Mouse (Mus musculus) thymus, postnatal 14 days (tissue): ENCODE measurements around the gene Jmjd8.

Experiments used
- DNase-seq: peaks from one replicate; pipeline ENCODE4 v3.0.0; 2021

Jmjd8 gene

DNA sequence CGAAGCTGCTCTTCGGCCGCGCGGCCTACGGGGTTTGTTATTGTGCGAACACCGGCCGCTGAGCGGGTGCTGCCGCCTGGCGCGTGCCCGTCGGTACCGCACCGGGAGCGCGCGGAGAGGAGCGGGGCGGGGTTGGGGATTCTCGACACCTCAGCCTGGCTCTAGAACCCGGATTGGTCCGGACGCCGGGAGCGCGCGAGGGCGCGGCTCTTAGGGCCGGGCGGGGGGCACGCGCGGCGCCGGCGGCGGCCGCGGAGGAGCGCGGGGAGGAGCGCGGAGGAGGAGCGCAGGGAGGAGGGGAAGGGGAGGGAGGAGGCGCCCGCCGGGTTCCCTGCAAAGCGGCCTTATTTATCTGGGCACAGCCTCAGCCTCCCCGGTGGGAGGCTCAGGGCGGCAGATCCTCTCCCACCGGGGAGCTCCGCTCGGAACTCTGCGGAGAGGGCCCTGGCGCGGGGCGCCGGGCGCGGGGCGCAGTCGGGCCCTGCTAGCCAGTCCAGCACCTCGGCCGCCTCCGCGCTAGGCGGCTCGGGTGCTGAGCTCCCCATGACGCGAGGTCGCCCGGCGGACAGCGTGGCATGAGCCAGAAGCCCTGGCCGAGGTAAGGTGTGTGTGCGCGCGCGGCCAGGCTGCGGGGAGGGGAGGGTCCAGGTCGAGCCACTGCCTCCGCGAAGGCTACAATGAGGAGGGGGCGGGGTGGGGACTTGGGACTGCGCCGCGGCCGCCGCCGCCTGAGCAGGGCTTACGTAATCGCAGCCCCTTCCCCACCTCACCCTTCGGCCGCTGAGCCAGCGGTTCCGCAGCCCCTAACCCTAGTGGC is 19.7 kb upstream of the Jmjd8 start, which contains the start of gene Fbxl16:
TSS of gene Fbxl16 (plus strand) at position 297 of the 817 bp plus-strand sequence.
- no peak for DNase-seq

DNA sequence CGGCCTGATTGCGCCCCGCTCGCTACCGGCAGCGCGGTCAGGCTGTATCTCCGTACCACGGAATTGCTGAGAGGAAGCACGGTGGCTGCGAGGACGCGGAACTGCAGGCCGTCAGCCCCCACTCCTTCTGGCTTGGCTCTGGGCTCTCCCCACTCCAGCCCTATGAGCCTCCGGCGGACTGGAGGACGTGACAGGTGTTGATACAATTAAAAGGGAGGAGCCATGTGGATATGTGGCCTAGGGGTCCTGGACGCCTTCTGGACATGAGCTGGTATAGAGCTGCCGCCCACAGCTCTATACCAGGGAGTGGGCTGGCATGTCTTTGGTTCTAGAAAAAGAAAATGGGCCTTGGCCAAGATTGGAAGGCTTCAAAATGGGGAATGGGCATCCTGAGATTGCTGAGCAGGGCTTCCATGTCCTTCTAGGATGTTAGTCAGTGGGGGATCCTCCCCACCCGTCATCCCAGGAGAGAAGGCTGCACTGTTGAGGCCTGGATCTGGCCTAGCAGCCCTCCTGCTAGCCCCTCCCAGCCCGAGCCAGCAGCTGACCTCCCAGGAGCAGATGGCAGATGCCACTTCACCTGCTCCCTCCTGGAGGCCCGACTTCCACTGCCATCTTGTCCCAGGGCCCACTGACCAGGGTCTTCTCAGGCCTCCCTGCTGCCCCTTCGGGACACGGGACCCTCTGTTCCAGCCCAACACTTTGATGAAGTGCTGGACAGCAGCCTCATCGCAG is 18.9 kb upstream of the Jmjd8 start:
- no peak for DNase-seq

DNA sequence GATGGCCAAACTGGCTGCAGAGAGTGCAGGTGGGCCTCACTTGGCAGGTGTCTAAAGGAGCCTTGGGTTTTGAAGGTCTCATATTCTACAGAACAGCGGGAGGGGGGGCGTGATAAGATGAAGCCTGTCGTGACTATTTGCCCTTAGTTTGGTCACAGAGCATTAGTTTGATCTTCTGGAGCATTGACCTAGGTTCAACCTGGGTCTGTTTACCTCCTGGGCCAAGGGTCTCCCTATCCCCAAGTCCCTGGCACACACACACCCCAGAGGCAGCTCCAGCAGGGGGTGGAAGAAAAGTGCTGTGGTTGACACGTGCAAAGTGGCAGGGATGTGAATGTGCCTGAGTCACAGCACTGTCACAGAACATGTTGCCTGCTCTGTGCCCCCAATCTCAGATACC is 17.8 kb upstream of the Jmjd8 start:
- no peak for DNase-seq

DNA sequence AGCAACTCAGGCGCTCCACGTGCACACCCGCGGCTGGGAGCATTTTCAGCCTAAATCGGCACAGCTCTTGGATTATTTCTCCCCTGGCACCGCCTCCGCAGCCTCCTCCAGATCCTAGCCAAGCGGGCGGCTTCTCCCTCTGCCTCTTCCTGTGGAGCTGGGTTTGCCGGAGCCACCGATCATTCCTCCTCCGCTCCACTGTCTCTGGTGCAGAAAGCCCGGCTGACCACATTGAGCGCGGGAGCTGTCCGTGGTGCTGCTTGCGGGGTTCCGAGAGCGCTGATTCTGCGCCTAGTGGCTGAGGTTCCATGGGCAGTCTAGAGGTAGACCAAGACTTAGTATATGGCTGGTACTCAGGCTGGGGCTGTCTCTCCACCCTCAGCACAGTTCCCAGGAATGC is 15.2 kb upstream of the Jmjd8 start:
- peak; percentile 84 for DNase-seq

DNA sequence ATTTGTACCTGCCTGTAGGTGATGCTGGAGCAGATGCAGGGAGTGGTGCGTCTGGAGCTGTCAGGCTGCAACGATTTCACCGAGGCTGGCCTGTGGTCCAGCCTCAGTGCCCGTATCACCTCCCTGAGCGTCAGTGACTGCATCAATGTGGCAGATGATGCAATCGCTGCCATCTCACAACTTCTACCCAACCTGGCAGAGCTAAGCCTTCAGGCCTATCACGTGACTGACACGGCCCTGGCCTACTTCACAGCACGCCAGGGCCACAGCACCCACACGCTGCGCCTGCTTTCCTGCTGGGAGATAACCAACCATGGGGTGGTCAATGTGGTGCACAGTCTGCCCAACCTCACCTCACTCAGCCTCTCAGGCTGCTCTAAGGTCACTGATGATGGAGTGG is 11.0 kb upstream of the Jmjd8 start:
- no peak for DNase-seq

DNA sequence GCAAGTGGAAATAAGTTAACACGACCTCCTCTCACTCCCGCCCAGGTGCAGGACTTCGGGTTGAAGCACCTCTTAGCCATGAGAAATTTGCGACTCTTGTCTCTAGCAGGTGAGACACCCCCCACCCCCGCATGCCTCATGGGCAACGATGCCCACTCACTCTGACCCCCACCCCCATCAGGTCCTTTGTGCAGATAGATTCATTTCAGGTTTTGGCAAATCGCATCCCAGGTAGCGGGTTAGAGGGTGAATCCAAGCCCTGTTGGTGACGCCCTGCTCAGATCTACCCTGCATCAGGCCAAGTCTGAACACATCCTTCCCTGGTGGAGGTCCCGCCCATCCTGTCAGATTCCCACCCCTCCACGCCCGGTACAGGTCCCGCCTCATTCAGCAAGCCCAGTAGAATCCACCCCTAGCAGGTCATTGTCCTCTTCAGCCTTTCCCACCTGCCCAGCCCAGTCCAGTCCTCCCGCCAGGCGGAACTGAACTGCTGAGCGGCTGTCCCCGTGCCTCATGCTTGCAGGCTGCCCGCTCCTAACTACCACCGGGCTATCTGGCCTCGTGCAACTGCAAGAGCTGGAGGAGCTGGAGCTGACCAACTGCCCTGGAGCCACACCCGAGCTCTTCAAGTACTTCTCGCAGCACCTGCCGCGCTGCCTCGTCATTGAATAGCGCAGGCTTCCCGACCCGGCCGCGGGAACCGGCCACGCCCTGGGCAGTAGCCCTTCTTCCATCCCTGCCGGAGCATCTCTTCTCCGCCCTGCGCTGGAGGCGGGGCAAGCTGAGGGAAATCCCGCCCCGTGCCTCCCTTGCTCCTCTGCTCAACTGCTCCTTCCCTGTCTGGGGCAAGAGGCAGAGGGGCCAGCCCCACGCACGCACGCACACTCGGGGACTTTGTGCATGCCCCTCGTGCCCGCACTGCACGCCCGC is 9.6 kb upstream of the Jmjd8 start:
- DNase-seq: no peak

DNA sequence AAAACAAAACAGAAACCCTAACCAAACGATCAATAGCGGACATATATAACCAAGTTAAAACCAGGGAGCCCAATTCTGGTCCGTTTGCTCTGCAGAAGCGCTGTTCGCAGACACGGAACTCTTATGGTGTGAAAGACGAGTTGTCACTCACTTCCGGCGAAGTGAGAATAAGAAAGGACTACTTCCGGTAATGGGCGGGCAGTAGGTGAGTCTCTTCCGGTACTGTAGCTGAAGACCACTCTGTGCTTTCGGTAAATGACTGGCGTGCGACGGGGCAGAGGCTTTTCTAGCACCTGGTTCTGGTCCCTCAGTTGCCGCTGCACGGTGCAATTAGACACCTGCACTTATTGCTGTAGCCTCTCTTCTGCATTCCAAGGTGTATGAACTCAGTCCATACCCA is 5.2 kb upstream of the Jmjd8 start, which contains the start of gene Wdr24:
TSS of gene Wdr24 (plus strand) at position 176 of the 400 bp plus-strand sequence.
- peak; percentile 83 for DNase-seq

DNA sequence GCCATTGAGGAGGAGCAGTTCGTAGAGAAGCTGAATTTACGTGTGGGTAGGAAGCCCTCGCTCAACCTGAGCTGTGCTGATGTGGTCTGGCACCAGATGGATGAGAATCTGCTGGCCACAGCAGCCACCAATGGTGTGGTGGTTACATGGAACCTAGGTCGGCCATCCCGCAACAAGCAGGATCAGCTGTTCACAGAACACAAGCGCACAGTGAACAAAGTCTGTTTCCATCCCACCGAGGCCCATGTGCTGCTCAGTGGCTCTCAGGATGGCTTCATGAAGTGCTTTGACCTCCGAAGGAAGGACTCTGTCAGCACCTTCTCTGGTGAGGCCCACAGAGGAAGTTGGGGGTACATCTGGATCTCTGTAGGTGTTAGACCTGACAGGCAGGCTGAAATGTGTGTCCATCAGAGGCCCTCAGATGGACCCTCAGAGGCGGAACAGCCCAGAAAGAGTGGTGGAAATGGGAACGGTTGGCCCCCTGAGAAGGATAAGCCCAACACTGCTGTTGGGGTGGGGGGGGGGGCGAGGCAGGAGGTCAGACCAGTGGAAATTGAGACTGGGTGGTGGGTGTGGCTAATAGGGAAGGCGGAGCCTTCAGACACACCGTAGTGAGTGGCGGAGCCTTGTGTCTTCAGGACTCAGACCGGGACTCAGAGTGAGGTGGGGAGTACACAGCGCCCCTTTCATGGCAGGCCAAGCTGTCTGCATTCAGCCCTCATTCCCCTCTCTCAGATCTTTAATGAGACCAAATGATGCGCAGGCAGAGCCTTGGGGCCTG is 4.1 kb upstream of the Jmjd8 start:
- DNase-seq: no peak

DNA sequence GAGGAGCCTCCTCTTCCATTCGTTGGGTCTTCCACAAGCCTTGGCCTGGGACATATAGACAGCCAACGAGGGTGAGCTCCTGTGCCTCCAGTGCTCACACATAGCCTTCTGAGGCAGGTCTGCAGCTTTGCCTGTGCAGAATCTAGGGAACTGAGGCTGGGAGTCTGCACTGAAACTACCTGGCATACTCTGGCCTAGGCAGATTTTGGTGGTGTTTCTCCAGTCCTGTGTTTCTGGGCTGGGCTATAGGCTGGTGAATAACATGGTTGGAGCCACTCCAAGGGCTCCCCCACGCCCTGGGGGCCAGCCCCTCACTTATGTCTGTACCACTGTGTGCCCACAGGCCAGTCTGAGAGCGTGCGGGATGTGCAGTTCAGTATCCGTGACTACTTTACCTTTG is 3.4 kb upstream of the Jmjd8 start:
- DNase-seq: no peak

DNA sequence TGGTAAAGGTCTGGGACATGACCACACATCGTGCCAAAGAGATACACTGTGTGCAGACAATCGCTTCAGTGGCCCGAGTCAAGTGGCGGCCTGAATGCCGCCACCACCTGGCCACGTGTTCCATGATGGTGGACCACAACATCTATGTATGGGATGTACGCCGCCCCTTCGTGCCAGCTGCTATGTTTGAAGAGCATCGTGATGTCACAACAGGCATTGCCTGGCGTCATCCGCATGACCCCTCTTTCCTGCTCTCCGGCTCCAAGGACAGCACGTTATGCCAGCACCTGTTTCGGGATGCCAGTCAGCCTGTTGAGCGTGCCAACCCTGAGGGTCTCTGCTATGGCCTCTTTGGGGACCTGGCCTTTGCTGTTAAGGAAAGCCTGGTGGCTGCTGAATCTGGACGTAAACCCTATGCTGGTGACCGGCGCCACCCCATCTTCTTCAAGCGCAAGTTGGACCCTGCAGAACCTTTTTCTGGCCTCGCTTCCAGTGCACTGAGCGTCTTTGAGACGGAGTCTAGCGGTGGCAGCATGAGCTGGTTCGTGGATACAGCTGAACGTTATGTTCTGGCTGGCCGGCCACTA is 2.6 kb upstream of the Jmjd8 start:
- DNase-seq: no peak

DNA sequence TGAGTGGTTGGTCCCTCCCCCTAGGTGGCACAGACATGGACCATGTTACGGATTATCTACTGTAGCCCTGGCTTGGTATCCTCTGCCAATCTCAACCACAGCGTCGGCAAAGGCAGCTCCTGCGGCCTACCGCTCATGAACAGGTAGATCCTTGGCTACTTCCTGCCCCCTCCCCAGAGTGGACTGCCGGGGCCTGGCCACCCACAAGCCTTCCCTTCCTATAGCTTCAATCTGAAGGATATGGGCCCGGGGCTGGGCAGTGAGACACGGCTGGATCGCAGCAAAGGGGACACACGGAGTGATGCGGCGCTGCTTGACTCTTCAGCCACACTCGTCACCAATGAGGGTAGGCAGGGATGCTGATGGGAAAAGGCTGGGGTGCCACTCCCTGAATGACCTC is 1.7 kb upstream of the Jmjd8 start:
- no peak for DNase-seq

DNA sequence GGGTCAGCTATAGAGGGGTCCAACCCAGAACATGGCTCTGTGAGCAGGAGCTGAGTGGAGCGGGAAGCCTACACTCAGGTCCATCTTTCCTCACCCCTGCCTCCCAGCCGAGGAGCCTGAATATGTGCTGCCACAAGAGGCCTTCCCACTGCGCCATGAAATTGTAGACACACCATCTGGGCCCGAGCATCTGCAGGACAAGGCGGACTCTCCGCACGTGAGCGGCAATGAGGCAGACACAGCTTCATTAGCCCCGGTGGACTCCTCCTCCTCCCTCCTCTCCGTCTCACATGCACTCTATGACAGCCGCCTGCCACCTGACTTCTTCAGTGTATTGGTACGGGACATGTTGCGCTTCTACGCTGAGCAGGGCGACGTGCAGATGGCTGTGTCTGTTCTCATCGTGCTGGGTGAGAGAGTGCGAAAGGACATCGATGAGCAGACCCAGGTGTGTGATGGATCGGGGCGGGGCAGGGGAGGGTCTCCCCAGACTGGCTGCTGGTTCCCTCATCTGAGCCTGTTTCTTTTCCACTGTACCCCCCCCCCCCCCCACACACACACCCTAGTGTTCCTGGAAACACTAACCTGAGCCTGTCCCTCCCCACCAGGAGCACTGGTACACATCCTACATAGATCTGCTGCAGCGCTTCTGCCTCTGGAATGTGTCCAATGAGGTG is 983 bp upstream of the Jmjd8 start:
- DNase-seq: no peak

DNA sequence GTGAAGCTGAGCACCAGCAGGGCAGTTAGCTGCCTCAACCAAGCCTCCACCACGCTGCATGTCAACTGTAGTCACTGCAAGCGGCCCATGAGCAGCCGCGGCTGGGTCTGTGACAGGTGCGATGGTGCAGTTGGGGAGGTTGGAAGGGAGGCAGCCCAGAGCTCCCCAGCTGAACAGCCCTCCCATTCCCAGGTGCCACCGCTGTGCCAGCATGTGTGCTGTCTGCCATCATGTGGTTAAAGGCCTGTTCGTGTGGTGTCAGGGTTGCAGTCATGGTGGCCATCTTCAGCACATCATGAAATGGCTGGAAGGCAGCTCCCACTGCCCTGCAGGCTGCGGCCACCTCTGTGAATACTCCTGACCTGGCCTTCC is 458 bp upstream of the Jmjd8 start:
- DNase-seq: peak; percentile 43

DNA sequence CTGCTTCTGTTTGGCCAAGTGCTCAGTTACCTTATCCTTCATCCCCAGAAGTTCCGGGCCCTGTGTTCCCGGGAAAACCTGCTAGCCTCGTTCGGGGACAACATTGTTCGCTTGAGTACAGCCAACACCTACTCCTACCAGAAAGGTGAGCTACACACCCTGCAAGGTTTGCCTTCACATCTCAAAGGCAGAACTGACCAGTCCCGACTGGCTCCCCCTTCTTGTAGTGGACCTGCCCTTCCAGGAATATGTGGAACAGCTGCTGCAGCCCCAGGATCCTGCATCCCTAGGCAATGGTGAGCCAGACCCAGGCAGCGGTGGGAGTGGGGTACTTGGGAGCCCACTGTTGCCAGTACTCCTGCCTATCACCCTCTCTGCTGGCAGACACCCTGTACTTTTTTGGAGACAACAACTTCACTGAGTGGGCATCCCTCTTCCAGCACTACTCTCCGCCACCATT is 921 bp downstream of the Jmjd8 start:
- DNase-seq: no peak

DNA sequence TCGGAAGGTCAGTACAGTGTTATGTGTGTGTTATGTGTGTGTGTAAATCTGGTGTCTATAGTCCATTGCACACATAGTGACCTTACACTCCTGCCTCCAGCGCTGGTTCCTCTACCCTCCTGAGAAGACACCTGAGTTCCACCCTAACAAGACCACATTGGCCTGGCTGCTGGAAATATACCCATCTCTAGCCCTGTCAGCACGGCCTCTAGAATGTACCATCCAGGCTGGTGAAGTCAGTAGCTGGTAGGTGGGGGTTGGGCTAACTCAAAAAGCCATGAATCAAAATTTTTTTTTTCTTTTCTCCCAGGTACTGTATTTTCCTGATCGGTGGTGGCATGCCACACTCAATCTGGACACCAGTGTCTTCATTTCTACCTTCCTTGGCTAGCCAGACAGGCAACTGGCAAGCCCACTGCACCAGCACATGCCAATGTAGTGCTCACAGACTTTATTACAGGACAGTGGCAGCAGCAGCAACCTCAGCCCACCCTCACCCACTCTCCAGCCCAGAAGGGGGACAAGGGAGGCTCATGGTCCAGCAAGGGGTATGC is 1.6 kb downstream of the Jmjd8 start:
- DNase-seq: no peak

DNA sequence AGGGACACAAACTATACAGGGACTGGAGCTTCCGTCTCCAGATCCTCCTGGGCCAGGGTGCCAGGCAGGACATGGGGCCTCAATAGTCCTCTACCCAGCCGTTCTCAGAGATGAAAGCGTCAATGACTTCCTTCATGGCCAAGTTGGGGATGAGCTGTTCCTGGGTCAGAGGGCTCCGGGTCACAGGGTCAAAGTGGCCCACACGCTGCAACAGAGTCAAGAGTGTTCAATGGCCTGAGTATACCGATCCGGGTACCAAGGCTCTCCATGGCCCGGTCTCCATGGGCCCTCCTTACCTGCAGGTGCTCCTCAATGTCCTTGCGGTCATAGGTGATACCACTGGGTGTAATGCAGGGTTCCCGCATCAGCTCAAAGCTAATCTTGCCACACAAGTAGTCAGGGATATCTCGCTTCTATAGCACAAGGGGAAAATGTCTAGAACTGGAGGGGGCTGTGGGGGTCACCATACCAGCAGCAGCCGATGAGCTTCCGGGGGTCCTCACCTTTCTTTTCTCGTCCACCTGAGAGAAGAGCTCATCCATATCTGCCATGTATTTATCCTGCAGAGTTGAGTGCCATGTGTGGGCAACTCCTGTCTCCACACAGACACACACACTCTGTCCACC is 2.3 kb downstream of the Jmjd8 start:
- DNase-seq: no peak

DNA sequence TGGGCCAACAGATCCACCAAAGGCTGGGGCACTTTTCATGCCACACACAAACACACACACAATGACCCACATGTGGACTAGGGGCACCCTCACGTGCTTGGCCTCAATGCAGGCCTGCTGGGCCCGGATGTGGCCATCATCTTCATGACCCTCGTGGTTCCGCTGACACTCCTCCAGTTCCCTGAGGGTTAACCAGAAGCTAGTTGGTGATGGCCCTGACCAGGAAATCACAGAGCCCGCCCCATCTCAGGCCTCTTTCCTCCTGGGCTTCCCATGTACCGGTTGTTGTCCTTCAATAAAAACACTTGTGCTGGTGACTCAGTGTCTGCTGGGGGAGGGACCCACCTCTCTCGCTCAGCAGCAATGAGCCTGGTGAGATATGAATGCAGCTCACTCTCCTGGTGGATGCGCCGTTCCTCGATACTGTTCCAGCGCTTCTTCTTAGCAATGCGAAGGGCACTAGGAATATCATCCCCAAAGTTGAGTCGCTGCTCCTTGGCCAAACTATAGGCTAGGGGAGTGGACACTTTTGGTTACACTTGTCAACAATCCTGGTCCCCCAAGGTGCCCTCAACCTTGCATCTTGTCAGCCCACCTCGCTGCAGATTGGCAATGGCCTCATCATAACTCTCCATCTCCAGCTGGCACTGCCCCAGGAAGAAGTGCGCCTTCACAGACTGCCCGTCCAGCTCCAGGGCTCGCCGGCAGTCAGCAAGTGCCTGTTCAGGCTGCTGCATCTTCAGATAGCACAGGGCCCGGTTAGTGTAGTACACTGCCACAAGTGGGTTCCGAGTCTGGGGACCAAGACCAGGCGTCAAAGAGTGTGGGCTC is 3.0 kb downstream of the Jmjd8 start:
- DNase-seq: no peak

DNA sequence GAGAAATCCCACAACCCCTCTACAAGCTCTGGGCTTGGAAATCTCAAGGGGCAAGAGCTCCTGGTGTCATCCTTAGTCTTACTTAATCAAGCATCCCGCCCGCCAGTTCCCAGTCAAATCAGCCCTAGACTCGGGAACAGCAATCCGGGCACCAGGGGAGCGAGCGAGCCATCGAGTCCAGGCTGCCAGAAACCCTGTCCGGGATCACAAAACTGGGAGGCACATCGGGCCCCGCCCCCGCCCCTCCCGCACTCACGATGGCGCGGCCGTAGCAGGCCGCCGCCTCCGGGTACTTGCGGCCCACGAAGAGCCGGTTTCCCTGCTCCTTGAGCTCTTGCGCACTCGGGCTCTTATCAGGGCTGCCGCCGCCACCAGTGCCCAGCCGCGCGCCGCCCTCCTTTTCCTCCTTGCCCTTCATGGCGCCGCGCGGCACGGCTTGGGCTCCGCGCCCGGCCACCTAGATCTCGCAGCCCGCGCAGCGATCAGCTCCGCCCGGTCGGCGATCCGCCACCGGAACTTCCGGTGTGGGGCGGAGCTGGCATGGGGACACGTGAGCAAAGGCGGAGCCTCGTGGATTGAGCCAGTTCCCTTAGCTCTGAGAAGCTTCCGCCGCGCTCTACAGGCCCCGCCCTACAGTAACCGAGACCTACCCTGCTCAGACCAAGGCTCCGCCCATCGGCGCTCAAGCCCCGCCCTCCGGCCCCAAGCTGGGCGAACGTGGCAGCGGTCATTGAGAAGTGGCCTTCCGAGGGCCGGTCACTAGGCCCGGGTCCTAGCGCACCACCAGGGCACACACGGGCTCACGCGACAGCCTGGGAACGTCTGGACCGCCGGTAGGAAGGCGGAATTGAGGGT is 4.0 kb downstream of the Jmjd8 start:
- DNase-seq: peak; percentile 98

DNA sequence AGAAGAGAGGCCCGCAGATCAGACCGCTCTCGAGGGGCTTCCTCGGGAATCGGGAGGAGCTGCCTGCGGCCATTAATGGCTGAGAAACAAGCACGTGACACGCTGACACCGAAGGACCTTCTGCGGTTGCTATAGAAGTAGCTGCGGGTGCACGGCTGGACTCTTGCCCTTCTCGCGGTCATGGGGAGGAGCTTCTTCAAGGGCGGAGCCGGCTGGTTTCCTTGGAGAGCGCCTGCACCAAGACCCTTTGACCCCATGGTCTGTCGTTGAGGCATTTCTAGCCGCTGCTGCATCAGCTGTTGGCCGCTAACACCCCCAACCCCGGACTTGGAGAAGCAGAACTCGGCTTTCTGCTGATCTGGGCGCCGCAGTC is 4.6 kb downstream of the Jmjd8 start, which contains the start of gene Stub1:
TSS of gene Stub1 (minus strand) at position 114 of the 373 bp plus-strand sequence.
- peak; percentile 69 for DNase-seq
